8 mouse cellular contexts compared by ENCODE assay signal in genomic region chr17:27293586-27294207, GRCm38 (mm10).
DNase-seq lines count a peak whose midpoint lies in the region.
"Had no signal": no experiment of that assay in that cellular context is flagged by ENCODE, and none has a peak within 500 bp of the region (broad histone marks: within the 10 kb centered on the region; RNA-seq: fewer than 3 reads in every experiment).

No protein-coding gene starts in this region.

- DNase-seq in gastrocnemius, postnatal 14 days, result peak; percentile 26
- DNase-seq in gastrocnemius, postnatal 25 days, result no peak
- DNase-seq in kidney, postnatal 10 days, result peak; percentile 31
- no peak for DNase-seq in kidney, adult 8-10 months
- DNase-seq in thymus, postnatal 4 days, result peak; percentile 3
- no peak for DNase-seq in thymus, adult 18-20 months
- DNase-seq in layer of hippocampus, postnatal 14 days (ENCODE audit: low spot score in 2 of 2), result no peak
- DNase-seq: thymus, postnatal 36 days had no signal

- intact Hi-C loops in gastrocnemius, postnatal 14 days (cut with DNase I; ENCODE audit: low total_unique reads), result no loop called here

Comparison
In these comparisons a context has a peak if more than half of its experiments do, and no peak if none do; other contexts are left out.
1. DNase-seq: peak in gastrocnemius, postnatal 14 days (single experiment), kidney, postnatal 10 days (single experiment) and thymus, postnatal 4 days (single experiment); none in gastrocnemius, postnatal 25 days (single experiment), kidney, adult 8-10 months (0 of 2), thymus, adult 18-20 months (0 of 2) and layer of hippocampus, postnatal 14 days (0 of 2).